Mouse (Mus musculus) C2C12 (cell line): ENCODE data around the gene Cyp1a1.

Experiments
- CTCF ChIP-seq: IDR thresholded peaks from one replicate; pipeline ENCODE4 v1.5.1; 2011; ENCODE audit not compliant: control insufficient read depth, insufficient read depth, insufficient read length
- MAX ChIP-seq: IDR thresholded peaks from one replicate; pipeline ENCODE4 v1.6.1; 2011; ENCODE audit warnings: mild to moderate bottlenecking, control low read depth
- USF1 ChIP-seq: IDR thresholded peaks from one replicate; pipeline ENCODE4 v1.6.1; 2011; ENCODE audit warnings: low read depth, mild to moderate bottlenecking, control low read depth, moderate library complexity

GRCm38 (mm10) chr9:57668277-57668676 is 19.5 kb upstream of the Cyp1a1 start:
- TF ChIP-seq CTCF (no peak), USF1 (no peak), MAX (no peak)
